Mouse (Mus musculus): ENCODE data around the gene Utrn. TPM values are rescaled to one million over a fixed set of nuclear protein-coding genes. Genes with fewer than 3 reads are reported as not detected.

Gene Utrn
- 18.5 TPM for polyA plus RNA-seq (2014; fragmentation: Illumina TruSeq; extraction: RNeasy Lipid Tissue Mini Kit (QIAGEN cat#74804); ENCODE audit: low read depth, low replicate concordance)

GRCm38 (mm10) chr10:12869029-12869671, at the start of gene Utrn:
Utrn (minus strand) TSS chr10:12869365.

Other genes with a start within 250 kb of the Utrn start
- gene Stx11, start 94.9 kb upstream of the Utrn start, polyA plus RNA-seq (2014; fragmentation: Illumina TruSeq; extraction: RNeasy Lipid Tissue Mini Kit (QIAGEN cat#74804); ENCODE audit: low read depth, low replicate concordance), result 0.64 TPM
- not detected for gene Sf3b5, start 136.0 kb upstream of the Utrn start, polyA plus RNA-seq (2014; fragmentation: Illumina TruSeq; extraction: RNeasy Lipid Tissue Mini Kit (QIAGEN cat#74804); ENCODE audit: low read depth, low replicate concordance)
- gene Plagl1, start 191.1 kb upstream of the Utrn start, polyA plus RNA-seq (2014; fragmentation: Illumina TruSeq; extraction: RNeasy Lipid Tissue Mini Kit (QIAGEN cat#74804); ENCODE audit: low read depth, low replicate concordance), result 2.3 TPM